Mouse (Mus musculus): ENCODE measurements around the gene Cep164. TPM values are rescaled to one million over a fixed set of nuclear protein-coding genes. Genes with fewer than 3 reads are reported as not detected.

Gene Cep164
- polyA plus RNA-seq, 1 experiment, result 33.7 TPM

- Histone ChIP-seq H3K4me3 (replicated peaks; ENCODE audit: control insufficient read depth, low read depth, low read length) (no peak overlapping the region), H3K27ac (ENCODE audit: control insufficient read depth, insufficient read depth, low read depth, low read length, poor library complexity) (peak overlapping the region; percentile 51; the same call in 1 of the 2 replicates), H3K4me1 (ENCODE audit: control insufficient read depth, insufficient read depth, low read length) (peaks cover 11% of the 10 kb centered on the region; the same call in 1 of the 2 replicates)
- TF ChIP-seq CTCF (IDR thresholded peaks at IDR 0.05; ENCODE audit: control insufficient read depth, insufficient read depth, low read length), result no peak
- no peak for TF ChIP-seq POLR2A (IDR thresholded peaks at IDR 0.05; ENCODE audit: borderline replicate concordance, control insufficient read depth, low read depth, low read length)
- WGBS, result 37% methylated on average over 5 of the region's 5 CpGs
These were observed 14.5 kb upstream of the Cep164 start for GRCm38 (mm10) chr9:45843007-45843406.

DNA sequence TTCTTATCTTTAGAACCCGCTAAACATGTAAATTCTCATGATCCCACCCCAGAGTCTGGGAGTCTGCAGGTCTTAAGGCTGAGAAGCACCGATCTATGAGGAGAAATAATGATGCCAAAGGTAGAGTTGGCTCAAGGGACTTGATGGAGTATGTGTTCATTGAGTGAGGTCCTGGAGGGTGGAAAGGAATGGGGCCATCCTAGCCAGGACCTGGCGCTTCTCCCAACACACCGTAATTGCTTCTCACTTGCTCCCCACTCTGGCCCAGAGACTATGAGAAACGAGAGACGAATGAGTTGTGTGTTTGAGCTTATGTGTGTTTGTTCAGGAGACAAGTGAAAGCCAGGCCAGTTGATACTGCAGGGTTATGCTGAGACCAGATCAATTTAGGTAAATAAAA lies 13.0 kb upstream of the Cep164 start:
- H3K4me1 ChIP-seq (ENCODE audit: control insufficient read depth, insufficient read depth, low read length), result peaks cover 6% of the 10 kb centered on the region; the same call in 1 of the 2 replicates
- TF ChIP-seq POLR2A (IDR thresholded peaks at IDR 0.05; ENCODE audit: borderline replicate concordance, control insufficient read depth, low read depth, low read length) (no peak), CTCF (IDR thresholded peaks at IDR 0.05; ENCODE audit: control insufficient read depth, insufficient read depth, low read length) (no peak)
- WGBS, result 71% methylated on average over 6 of the region's 6 CpGs
- no peak overlapping the region for H3K27ac ChIP-seq (ENCODE audit: control insufficient read depth, insufficient read depth, low read depth, low read length, poor library complexity)
- H3K4me3 ChIP-seq (replicated peaks; ENCODE audit: control insufficient read depth, low read depth, low read length), result no peak overlapping the region

DNA sequence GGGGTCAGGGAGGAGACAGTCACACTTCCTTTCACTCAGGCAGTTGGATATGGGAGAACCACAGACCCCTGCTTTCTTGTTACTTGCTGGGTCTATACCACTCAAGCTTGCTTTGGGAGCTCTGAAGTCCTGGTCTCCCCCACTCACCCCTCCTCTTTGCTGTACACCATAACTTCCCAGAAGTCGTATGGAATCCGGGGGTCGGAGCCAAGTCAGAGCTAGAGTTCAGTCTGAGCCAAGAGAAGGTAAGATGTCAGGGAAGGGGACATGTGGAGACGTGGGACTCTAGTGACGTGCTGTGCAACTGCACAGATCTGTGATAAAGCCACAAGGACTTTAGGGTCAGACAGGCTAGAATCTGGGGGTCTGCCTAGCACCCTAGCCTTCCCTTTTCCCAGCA lies 11.8 kb upstream of the Cep164 start:
- Histone ChIP-seq H3K27ac (ENCODE audit: control insufficient read depth, insufficient read depth, low read depth, low read length, poor library complexity) (no peak overlapping the region), H3K4me3 (replicated peaks; ENCODE audit: control insufficient read depth, low read depth, low read length) (peak overlapping the region; percentile 42), H3K4me1 (ENCODE audit: control insufficient read depth, insufficient read depth, low read length) (peaks cover 4% of the 10 kb centered on the region; the same call in 1 of the 2 replicates)
- WGBS, result 51% methylated on average over 5 of the region's 5 CpGs
- no peak for TF ChIP-seq POLR2A (IDR thresholded peaks at IDR 0.05; ENCODE audit: borderline replicate concordance, control insufficient read depth, low read depth, low read length)
- no peak for TF ChIP-seq CTCF (IDR thresholded peaks at IDR 0.05; ENCODE audit: control insufficient read depth, insufficient read depth, low read length)

DNA sequence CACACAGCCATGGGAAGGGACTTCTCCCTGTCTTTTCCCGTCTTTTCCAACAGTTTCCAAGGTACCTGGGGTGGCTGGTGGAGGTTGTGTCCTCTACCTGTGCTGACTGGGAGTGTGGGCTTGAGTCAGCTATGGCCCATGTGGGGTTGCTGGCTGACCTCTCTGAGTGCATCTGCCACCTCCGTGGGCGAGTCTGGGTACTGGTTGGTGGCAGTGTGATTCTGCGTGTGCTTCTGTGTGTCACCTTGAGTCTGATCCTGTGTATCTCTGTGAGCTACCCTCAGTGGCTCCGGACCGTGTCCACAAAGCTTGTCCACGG lies 11.4 kb upstream of the Cep164 start:
- 46% methylated on average over 7 of the region's 7 CpGs for WGBS
- Histone ChIP-seq H3K27ac (ENCODE audit: control insufficient read depth, insufficient read depth, low read depth, low read length, poor library complexity) (no peak overlapping the region), H3K4me1 (ENCODE audit: control insufficient read depth, insufficient read depth, low read length) (peaks cover 4% of the 10 kb centered on the region; the same call in 1 of the 2 replicates), H3K4me3 (replicated peaks; ENCODE audit: control insufficient read depth, low read depth, low read length) (peak overlapping the region; percentile 42)
- TF ChIP-seq CTCF (IDR thresholded peaks at IDR 0.05; ENCODE audit: control insufficient read depth, insufficient read depth, low read length), result no peak
- no peak for TF ChIP-seq POLR2A (IDR thresholded peaks at IDR 0.05; ENCODE audit: borderline replicate concordance, control insufficient read depth, low read depth, low read length)

- WGBS, result 28% methylated on average over 17 of the region's 17 CpGs
- H3K27ac ChIP-seq (ENCODE audit: control insufficient read depth, insufficient read depth, low read depth, low read length, poor library complexity), result peak overlapping the region; percentile 17; the same call in 1 of the 2 replicates
- TF ChIP-seq CTCF (IDR thresholded peaks at IDR 0.05; ENCODE audit: control insufficient read depth, insufficient read depth, low read length) (no peak), POLR2A (IDR thresholded peaks at IDR 0.05; ENCODE audit: borderline replicate concordance, control insufficient read depth, low read depth, low read length) (no peak)
- peaks cover 4% of the 10 kb centered on the region; the same call in 1 of the 2 replicates for H3K4me1 ChIP-seq (ENCODE audit: control insufficient read depth, insufficient read depth, low read length)
- peak overlapping the region; percentile 70 for H3K4me3 ChIP-seq (replicated peaks; ENCODE audit: control insufficient read depth, low read depth, low read length)
These were observed 10.9 kb upstream of the Cep164 start for GRCm38 (mm10) chr9:45839139-45839981.

DNA sequence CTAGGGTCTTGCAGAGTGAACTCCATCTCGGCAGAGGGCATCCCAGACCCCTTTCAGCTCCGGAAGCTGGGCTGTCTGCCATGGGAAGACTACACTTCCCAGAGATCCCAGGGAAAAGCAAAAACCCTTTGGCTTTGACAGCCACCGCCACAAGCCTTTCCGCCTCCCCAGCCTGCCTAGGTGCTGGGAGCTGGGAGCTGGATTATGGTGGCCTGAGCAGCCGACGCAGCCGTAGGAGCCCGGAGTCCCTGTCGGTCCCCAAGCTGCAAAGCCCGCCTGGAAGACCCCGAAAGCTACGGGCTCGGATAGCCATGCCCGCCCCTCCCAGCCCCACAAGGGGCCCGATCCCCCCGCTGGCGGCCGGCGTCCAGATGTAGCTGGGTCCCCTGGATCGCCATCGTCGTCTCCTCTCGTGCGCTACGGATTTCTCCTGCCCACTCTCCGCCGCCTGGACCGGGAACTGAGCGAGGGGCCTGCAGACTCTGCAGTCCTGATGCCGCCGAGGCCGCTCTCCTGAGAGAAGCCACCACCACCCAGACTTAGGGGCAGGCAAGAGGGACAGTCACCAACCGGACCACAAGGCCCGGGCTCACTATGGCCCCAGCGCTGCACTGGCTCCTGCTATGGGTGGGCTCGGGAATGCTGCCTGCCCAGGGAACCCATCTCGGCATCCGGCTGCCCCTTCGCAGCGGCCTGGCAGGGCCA lies 10.1 kb upstream of the Cep164 start, which contains the start of gene Bace1:
Bace1 (plus strand) TSS at position 147 of the 705 bp plus-strand sequence.
- peak within 1 kb of the TSS; percentile 70 for H3K4me3 ChIP-seq (replicated peaks; ENCODE audit: control insufficient read depth, low read depth, low read length)
- TF ChIP-seq CTCF (IDR thresholded peaks at IDR 0.05; ENCODE audit: control insufficient read depth, insufficient read depth, low read length), result no peak
- TF ChIP-seq POLR2A (IDR thresholded peaks at IDR 0.05; ENCODE audit: borderline replicate concordance, control insufficient read depth, low read depth, low read length), result no peak
- H3K27ac ChIP-seq (ENCODE audit: control insufficient read depth, insufficient read depth, low read depth, low read length, poor library complexity), result peak within 1 kb of the TSS; percentile 17; the same call in 1 of the 2 replicates
- under 1% methylated on average over 39 of the region's 40 CpGs for WGBS
- H3K4me1 ChIP-seq (ENCODE audit: control insufficient read depth, insufficient read depth, low read length), result peaks cover 2% of the 10 kb centered on the region; the same call in 1 of the 2 replicates

DNA sequence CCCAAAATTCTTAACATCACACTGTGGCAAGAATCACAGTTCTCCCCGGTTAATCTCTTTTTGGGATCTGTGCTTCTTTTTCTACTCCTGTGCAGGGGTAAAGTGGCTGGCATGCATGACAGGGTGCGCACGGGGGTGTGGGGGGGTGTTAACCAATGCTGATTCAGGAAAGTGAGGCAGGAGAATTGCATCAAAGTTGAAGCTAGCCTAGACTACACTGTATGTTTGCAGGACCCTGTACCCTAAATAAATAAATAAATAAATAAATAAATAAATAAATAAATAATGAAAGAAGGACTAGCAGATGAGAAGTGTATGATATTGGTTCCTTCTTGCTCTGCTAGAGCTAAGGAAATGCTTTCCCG lies 9.6 kb upstream of the Cep164 start:
- TF ChIP-seq POLR2A (IDR thresholded peaks at IDR 0.05; ENCODE audit: borderline replicate concordance, control insufficient read depth, low read depth, low read length), result no peak
- TF ChIP-seq CTCF (IDR thresholded peaks at IDR 0.05; ENCODE audit: control insufficient read depth, insufficient read depth, low read length), result no peak

DNA sequence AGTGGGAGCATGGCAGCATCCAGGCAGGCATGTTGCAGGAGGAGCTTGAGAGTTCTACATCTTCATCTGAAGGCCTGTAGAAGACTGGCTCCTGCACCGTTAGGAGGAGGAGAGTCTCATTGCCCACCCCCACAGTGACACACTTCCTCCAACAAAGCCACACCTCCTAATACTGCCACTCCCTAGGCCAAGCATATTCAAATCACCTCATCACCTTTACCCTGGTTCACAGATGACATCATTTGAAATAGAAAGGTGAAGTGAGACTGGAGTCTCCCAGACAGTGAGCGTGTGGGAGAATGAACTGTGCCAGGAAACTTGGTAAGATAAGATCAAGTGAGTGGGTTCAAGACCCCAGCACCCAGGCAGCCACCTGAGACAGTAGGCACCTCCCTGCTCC lies 5.0 kb upstream of the Cep164 start:
- TF ChIP-seq CTCF (IDR thresholded peaks at IDR 0.05; ENCODE audit: control insufficient read depth, insufficient read depth, low read length) (no peak), POLR2A (IDR thresholded peaks at IDR 0.05; ENCODE audit: borderline replicate concordance, control insufficient read depth, low read depth, low read length) (no peak)
- Histone ChIP-seq H3K4me1 (ENCODE audit: control insufficient read depth, insufficient read depth, low read length) (peaks cover 2% of the 10 kb centered on the region), H3K27ac (ENCODE audit: control insufficient read depth, insufficient read depth, low read depth, low read length, poor library complexity) (no peak overlapping the region), H3K4me3 (replicated peaks; ENCODE audit: control insufficient read depth, low read depth, low read length) (no peak overlapping the region)
- 50% methylated on average over 2 of the region's 2 CpGs for WGBS

More for the DNA sequence above, 9.6 kb upstream of the Cep164 start:
- peaks cover 2% of the 10 kb centered on the region; the same call in 1 of the 2 replicates for H3K4me1 ChIP-seq (ENCODE audit: control insufficient read depth, insufficient read depth, low read length)
- WGBS, result 22% methylated on average over 4 of the region's 4 CpGs
- no peak overlapping the region for H3K27ac ChIP-seq (ENCODE audit: control insufficient read depth, insufficient read depth, low read depth, low read length, poor library complexity)
- H3K4me3 ChIP-seq (replicated peaks; ENCODE audit: control insufficient read depth, low read depth, low read length), result peak overlapping the region; percentile 70
